Mouse (Mus musculus) liver, embryonic 14.5 days (tissue): Measurements from ENCODE around the gene Padi6.

ENCODE experiments used
- CTCF ChIP-seq: IDR thresholded peaks from 2 replicates; pipeline ENCODE4 v1.5.1; 2016; ENCODE audit warnings: antibody characterized with exemption, low read depth, control low read depth
- EP300 ChIP-seq: IDR thresholded peaks from 2 replicates; pipeline ENCODE4 v1.6.1; 2016; ENCODE audit warnings: antibody characterized with exemption, low read depth

DNA sequence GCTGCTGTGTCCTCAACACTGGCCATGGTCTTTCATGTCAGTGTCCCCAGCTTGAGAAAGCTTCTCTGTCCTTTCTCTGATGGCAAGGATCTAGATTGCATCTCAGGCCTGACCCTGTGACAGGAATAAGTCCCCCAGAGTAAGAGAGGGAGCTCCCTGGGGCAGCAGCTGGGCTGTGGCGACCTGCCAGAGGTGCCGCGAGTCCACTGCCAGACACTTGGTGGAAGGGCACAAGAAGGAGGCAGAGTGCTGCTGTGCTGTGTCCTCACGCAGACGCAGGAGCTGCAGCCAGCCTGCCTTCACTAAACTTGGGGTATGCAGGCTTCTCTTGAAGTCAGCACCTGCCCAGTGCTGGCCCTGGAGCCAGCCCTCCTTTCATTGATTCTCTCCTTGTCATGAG, 31.1 kb downstream of the Padi6 start:
- TF ChIP-seq CTCF (no peak), EP300 (no peak)
